ENCODE assay signal across 8 mouse cellular contexts in the genomic region with DNA sequence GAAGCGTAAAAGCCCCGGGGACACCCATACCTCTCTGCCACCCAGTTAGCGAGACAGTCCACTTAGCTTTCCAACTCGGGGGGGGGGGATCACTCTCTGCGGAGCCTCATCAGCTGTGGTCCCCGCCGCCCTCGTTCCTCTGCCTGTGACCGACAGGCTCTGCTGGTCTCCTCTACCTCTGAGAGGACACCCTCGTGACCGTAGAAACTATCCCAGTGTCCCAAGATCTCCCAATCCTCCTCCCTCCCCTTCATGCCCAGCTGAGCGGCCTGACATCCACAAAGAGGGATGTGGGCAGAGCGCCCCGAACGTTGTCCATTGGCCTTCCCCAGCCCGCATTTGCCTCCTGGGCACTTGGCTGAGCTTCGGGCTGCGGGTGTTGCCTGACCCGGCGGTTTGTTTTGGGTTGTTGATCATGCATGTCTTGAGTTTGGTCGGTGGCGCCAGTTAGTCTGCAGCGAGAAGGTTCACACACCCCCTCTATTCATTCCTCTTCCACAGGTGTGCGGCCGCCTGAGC. TPM values are rescaled to one million over a fixed set of nuclear protein-coding genes. Genes with fewer than 3 reads are reported as not detected.
DNase-seq lines count a peak whose midpoint lies in the region; ATAC-seq and TF ChIP-seq lines count a peak whose summit lies in the region.

No protein-coding gene starts in this region.

- no peaks in the 10 kb centered on the region for H3K36me3 ChIP-seq in heart, embryonic 11.5 days (ENCODE audit: control insufficient read depth, insufficient read depth, low read length)
- no peaks in the 10 kb centered on the region for H3K36me3 ChIP-seq in kidney, embryonic 14.5 days (ENCODE audit: control insufficient read depth, insufficient read depth, low read length)
- no peaks in the 10 kb centered on the region for H3K36me3 ChIP-seq in lung, embryonic 15.5 days

- intact Hi-C loops in left cerebral cortex, adult 2 months (cut with DNase I), result loop anchor here (5.0 to 10.0 kb wide), 4 partner anchors 135 to 1155 kb away; a partner anchor contains a TSS

- no peak for TF ChIP-seq CTCF in left cerebral cortex, adult 2 months (IDR thresholded peaks at IDR 0.05)

- no peaks in the 10 kb centered on the region for H3K9me3 ChIP-seq in heart, embryonic 11.5 days (replicated peaks; ENCODE audit: control insufficient read depth, low read length)
- H3K9me3 ChIP-seq in kidney, embryonic 14.5 days (ENCODE audit: control insufficient read depth, low read length), result no peaks in the 10 kb centered on the region
- H3K9me3 ChIP-seq in lung, embryonic 15.5 days, result no peaks in the 10 kb centered on the region

- no peaks in the 10 kb centered on the region for H3K4me1 ChIP-seq in heart, embryonic 11.5 days (ENCODE audit: control insufficient read depth, insufficient read depth, low read length)
- H3K4me1 ChIP-seq in kidney, embryonic 14.5 days (ENCODE audit: control insufficient read depth, insufficient read depth, low read length), result 0 out of 2 replicates have a peak, but pooled peaks cover 3% of the 10 kb centered on the region
- peaks cover 15% of the 10 kb centered on the region for H3K4me1 ChIP-seq in lung, embryonic 15.5 days

- peak overlapping the region; percentile 77 for H3K27ac ChIP-seq in left cerebral cortex, adult 2 months
- no peak overlapping the region for H3K27ac ChIP-seq in heart, embryonic 11.5 days (ENCODE audit: low read depth, low read length)
- H3K27ac ChIP-seq in kidney, embryonic 14.5 days (ENCODE audit: low read depth, low read length), result peak overlapping the region; percentile 84
- H3K27ac ChIP-seq in lung, embryonic 15.5 days, result no peak overlapping the region

- WGBS in heart, embryonic 11.5 days (ENCODE audit: insufficient replicate concordance), result under 1% methylated on average over 25 of the region's 25 CpGs
- WGBS in kidney, embryonic 14.5 days, result under 1% methylated on average over 25 of the region's 25 CpGs
- WGBS in lung, embryonic 15.5 days, result under 1% methylated on average over 25 of the region's 25 CpGs

- H3K4me2 ChIP-seq in heart, embryonic 11.5 days, result peak overlapping the region; percentile 83
- peak overlapping the region; percentile 90 for H3K4me2 ChIP-seq in kidney, embryonic 14.5 days (replicated peaks; ENCODE audit: low read depth, low read length)
- peak overlapping the region; percentile 98 for H3K4me2 ChIP-seq in lung, embryonic 15.5 days

- H3K4me3 ChIP-seq in left cerebral cortex, adult 2 months, result peak overlapping the region; percentile 51
- peak overlapping the region; percentile 69 for H3K4me3 ChIP-seq in heart, embryonic 11.5 days (ENCODE audit: low read depth, low read length)
- H3K4me3 ChIP-seq in kidney, embryonic 14.5 days (ENCODE audit: low read length), result peak overlapping the region; percentile 61
- peak overlapping the region; percentile 65 for H3K4me3 ChIP-seq in lung, embryonic 15.5 days

- H3K27me3 ChIP-seq in heart, embryonic 11.5 days (ENCODE audit: control insufficient read depth, insufficient read depth, low read length), result peaks cover 3% of the 10 kb centered on the region; the same call in 1 of the 2 replicates
- no peaks in the 10 kb centered on the region for H3K27me3 ChIP-seq in kidney, embryonic 14.5 days (ENCODE audit: control insufficient read depth, insufficient read depth, low read length)
- H3K27me3 ChIP-seq in lung, embryonic 15.5 days, result 0 out of 2 replicates have a peak, but pooled peaks cover 4% of the 10 kb centered on the region

- peak overlapping the region; percentile 80; the same call in 1 of the 2 replicates for H3K9ac ChIP-seq in heart, embryonic 11.5 days (ENCODE audit: low read depth, low read length)
- H3K9ac ChIP-seq in kidney, embryonic 14.5 days (ENCODE audit: low read depth, low read length), result peak overlapping the region; percentile 90
- H3K9ac ChIP-seq in lung, embryonic 15.5 days, result peak overlapping the region; percentile 70

- DNase-seq in left cerebral cortex, adult 2 months (ENCODE audit: extremely low spot score in 1 of 2, low spot score in 2 of 2), result peak; percentile 18 to 19
- no peak for DNase-seq in left cerebral cortex, adult 11 months (ENCODE audit: low spot score)
- peak; percentile 20 to 23 for DNase-seq in cerebellum, postnatal 36 days
- DNase-seq in retina, postnatal 1 day, result peak; percentile 65
- no peak for DNase-seq in thymus, postnatal 36 days

- ATAC-seq in heart, embryonic 11.5 days (replicated peaks; ENCODE audit: insufficient number of reproducible peaks, low FRiP score, low TSS enrichment), result no peak
- peak; percentile 40 for ATAC-seq in kidney, embryonic 14.5 days (ENCODE audit: low FRiP score, low TSS enrichment)
- ATAC-seq in lung, embryonic 15.5 days (ENCODE audit: borderline replicate concordance, extremely low read depth, low FRiP score, low TSS enrichment), result no peak

RNA-seq across cellular contexts. Expression of a gene that starts 1.5 kb away (rescaled TPM):
- total RNA-seq in left cerebral cortex, adult 2 months (2021), result 10 to 100 TPM; 39.1 to 47.2 TPM
- polyA plus RNA-seq in heart, embryonic 11.5 days (2014; fragmentation: Nextera tagmentation; extraction: Ambion mirVana), result 3.2 and 4.9 TPM in 2 replicates
- 18.3 and 23.1 TPM in 2 replicates for polyA plus RNA-seq in kidney, embryonic 14.5 days (2014; fragmentation: Nextera tagmentation; extraction: Ambion mirVana)
- 8.3 and 9.2 TPM in 2 replicates for polyA plus RNA-seq in lung, embryonic 15.5 days (2015; fragmentation: Nextera tagmentation; extraction: Ambion mirVana)

Comparison
In these comparisons a context has a peak if more than half of its experiments do, and no peak if none do; other contexts are left out.
1. DNase-seq: peak in left cerebral cortex, adult 2 months (2 of 2), cerebellum, postnatal 36 days (2 of 2) and retina, postnatal 1 day (single experiment); none in left cerebral cortex, adult 11 months (single experiment) and thymus, postnatal 36 days (0 of 2).
2. H3K27ac ChIP-seq: peak in left cerebral cortex, adult 2 months (single experiment) and kidney, embryonic 14.5 days (single experiment); none in heart, embryonic 11.5 days (single experiment) and lung, embryonic 15.5 days (single experiment).
3. Peak in every context shown above with its lines, with median percentiles within 50 percentile points of each other: H3K4me3 ChIP-seq, H3K4me2 ChIP-seq and H3K9ac ChIP-seq.